13 mouse cellular contexts compared by ENCODE assay signal in genomic region chr8:10606028-10606815, GRCm38 (mm10).
DNase-seq lines count a peak whose midpoint lies in the region; ATAC-seq lines count a peak whose summit lies in the region.
"Had no signal": no experiment of that assay in that cellular context is flagged by ENCODE, and none has a peak within 500 bp of the region (broad histone marks: within the 10 kb centered on the region; RNA-seq: fewer than 3 reads in every experiment).

No protein-coding gene starts in this region.

- no peaks in the 10 kb centered on the region for H3K9me3 ChIP-seq in kidney, embryonic 16.5 days (ENCODE audit: low read length)
- H3K9me3 ChIP-seq in neural tube, embryonic 12.5 days: no peaks in the 10 kb centered on the region
- H3K9me3 ChIP-seq: embryonic facial prominence, embryonic 12.5 days; forebrain, embryonic 15.5 days; liver, embryonic 15.5 days; midbrain, embryonic 13.5 days had no signal

- H3K4me3 ChIP-seq in kidney, embryonic 16.5 days (ENCODE audit: low read length): no peak overlapping the region
- no peak overlapping the region for H3K4me3 ChIP-seq in neural tube, embryonic 12.5 days
- H3K4me3 ChIP-seq: embryonic facial prominence, embryonic 12.5 days; forebrain, embryonic 15.5 days; heart, adult 2 months; liver, embryonic 15.5 days; midbrain, embryonic 13.5 days had no signal

- peak overlapping the region; percentile 51; the same call in 1 of the 2 replicates for H3K27ac ChIP-seq in kidney, embryonic 16.5 days (ENCODE audit: low read length)
- H3K27ac ChIP-seq in neural tube, embryonic 12.5 days: peak overlapping the region; percentile 37; the same call in 1 of the 2 replicates
- H3K27ac ChIP-seq: embryonic facial prominence, embryonic 12.5 days; forebrain, embryonic 15.5 days; heart, adult 2 months; liver, embryonic 15.5 days; midbrain, embryonic 13.5 days had no signal

- H3K27me3 ChIP-seq in kidney, embryonic 16.5 days (ENCODE audit: insufficient read depth, low read length): peaks cover 6% of the 10 kb centered on the region; the same call in 1 of the 2 replicates
- no peaks in the 10 kb centered on the region for H3K27me3 ChIP-seq in neural tube, embryonic 12.5 days (replicated peaks)
- H3K27me3 ChIP-seq: embryonic facial prominence, embryonic 12.5 days; forebrain, embryonic 15.5 days; liver, embryonic 15.5 days; midbrain, embryonic 13.5 days had no signal

- H3K4me1 ChIP-seq in kidney, embryonic 16.5 days (ENCODE audit: insufficient read depth, low read length): peaks cover 22% of the 10 kb centered on the region
- peaks cover 38% of the 10 kb centered on the region for H3K4me1 ChIP-seq in neural tube, embryonic 12.5 days
- H3K4me1 ChIP-seq: embryonic facial prominence, embryonic 12.5 days; liver, embryonic 15.5 days had no signal

- peak overlapping the region; percentile 26; the same call in 1 of the 2 replicates for H3K4me2 ChIP-seq in kidney, embryonic 16.5 days (replicated peaks; ENCODE audit: low read depth, low read length)
- H3K4me2 ChIP-seq in neural tube, embryonic 12.5 days (replicated peaks): peak overlapping the region; percentile 8; the same call in 1 of the 2 replicates
- H3K4me2 ChIP-seq: embryonic facial prominence, embryonic 12.5 days; forebrain, embryonic 15.5 days; liver, embryonic 15.5 days; midbrain, embryonic 13.5 days had no signal

- 7% methylated on average over 12 of the region's 12 CpGs for WGBS in kidney, embryonic 16.5 days
- 15% methylated on average over 12 of the region's 12 CpGs for WGBS in neural tube, embryonic 12.5 days

- H3K9ac ChIP-seq in kidney, embryonic 16.5 days (replicated peaks; ENCODE audit: low read length): no peak overlapping the region
- no peak overlapping the region for H3K9ac ChIP-seq in neural tube, embryonic 12.5 days
- H3K9ac ChIP-seq: embryonic facial prominence, embryonic 12.5 days; forebrain, embryonic 15.5 days; liver, embryonic 15.5 days; midbrain, embryonic 13.5 days had no signal

- no peak for DNase-seq in kidney, adult 9 months
- peak; percentile 9 for DNase-seq in R1 (ENCODE audit: low read depth, low spot score)
- DNase-seq in ovary, adult 18-20 months (ENCODE audit: low spot score): no peak
- no peak for DNase-seq in left cerebral cortex, adult 8-10 months (ENCODE audit: low spot score in 2 of 2)
- DNase-seq: heart, adult 2 months; layer of hippocampus, postnatal 36 days had no signal

- no peaks in the 10 kb centered on the region for H3K36me3 ChIP-seq in kidney, embryonic 16.5 days (ENCODE audit: insufficient read depth, low read length)
- H3K36me3 ChIP-seq in neural tube, embryonic 12.5 days: no peaks in the 10 kb centered on the region
- H3K36me3 ChIP-seq: embryonic facial prominence, embryonic 12.5 days; forebrain, embryonic 15.5 days; liver, embryonic 15.5 days; midbrain, embryonic 13.5 days had no signal

- ATAC-seq in kidney, embryonic 16.5 days (ENCODE audit: low FRiP score, low TSS enrichment): peak; percentile 71
- ATAC-seq in hematopoietic stem cell, adult 5-6 weeks (replicated peaks in 1 of 2; ENCODE audit: insufficient read depth in 1 of 2, low FRiP score in 2 of 2, low TSS enrichment in 1 of 2, low read depth in 1 of 2, poor library complexity in 2 of 2, severe bottlenecking in 2 of 2): peak; percentile 57 to 80
- peak; percentile 42 for ATAC-seq in neural tube, embryonic 12.5 days (ENCODE audit: low FRiP score, low read depth)
- ATAC-seq: forebrain, embryonic 15.5 days; midbrain, embryonic 13.5 days had no signal
